In the genomic region with DNA sequence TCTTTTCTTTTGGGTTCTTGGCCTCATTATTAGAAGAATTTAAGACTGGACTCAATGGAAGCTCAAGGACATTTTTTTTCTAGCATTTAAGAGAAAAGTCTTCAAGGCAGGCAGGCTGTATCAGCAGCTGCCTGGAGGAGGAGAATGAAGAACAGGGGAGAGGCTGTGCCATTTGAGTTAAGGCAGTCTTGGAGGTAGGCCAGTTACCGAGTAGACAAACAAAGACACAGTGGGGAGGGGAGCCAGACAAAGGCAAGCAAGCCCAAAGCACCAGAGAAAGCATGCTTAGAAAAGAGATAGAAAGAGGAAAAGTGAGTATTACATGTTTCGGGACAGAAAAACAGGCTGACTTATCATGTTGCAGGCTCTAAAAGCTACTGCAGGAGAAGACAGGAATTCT, we compare ENCODE assay signal across 20 mouse cellular contexts.
A peak's percentile ranks its signal among the peaks of the same experiment; 100 is the strongest.
DNase-seq lines count a peak whose midpoint lies in the region; ATAC-seq lines count a peak whose summit lies in the region.
"Had no signal": no experiment of that assay in that cellular context is flagged by ENCODE, and none has a peak within 500 bp of the region (broad histone marks: within the 10 kb centered on the region; RNA-seq: fewer than 3 reads in every experiment).

No protein-coding gene starts in this region.

- no peaks in the 10 kb centered on the region for H3K4me1 ChIP-seq in embryonic facial prominence, embryonic 14.5 days (ENCODE audit: control insufficient read depth, insufficient read depth, low read length)
- no peaks in the 10 kb centered on the region for H3K4me1 ChIP-seq in embryonic facial prominence, embryonic 10.5 days
- H3K4me1 ChIP-seq in forebrain, embryonic 16.5 days (replicated peaks; ENCODE audit: control insufficient read depth, insufficient read depth, low read length): peaks cover 5% of the 10 kb centered on the region; the same call in 1 of the 2 replicates
- H3K4me1 ChIP-seq: embryonic facial prominence, embryonic 13.5 days; limb, embryonic 13.5 days; stomach, embryonic 15.5 days had no signal

- H3K9ac ChIP-seq in embryonic facial prominence, embryonic 14.5 days (ENCODE audit: low read depth, low read length): no peak overlapping the region
- no peak overlapping the region for H3K9ac ChIP-seq in forebrain, embryonic 16.5 days (replicated peaks; ENCODE audit: low read depth, low read length)
- H3K9ac ChIP-seq: embryonic facial prominence, embryonic 13.5 days; limb, embryonic 13.5 days; midbrain, embryonic 15.5 days; neural tube, embryonic 13.5 days; stomach, embryonic 15.5 days had no signal

- H3K27me3 ChIP-seq in embryonic facial prominence, embryonic 14.5 days (replicated peaks; ENCODE audit: control insufficient read depth, insufficient read depth, low read length): no peaks in the 10 kb centered on the region
- H3K27me3 ChIP-seq in embryonic facial prominence, embryonic 10.5 days (replicated peaks; ENCODE audit: low read depth, poor library complexity, severe bottlenecking): no peaks in the 10 kb centered on the region
- no peaks in the 10 kb centered on the region for H3K27me3 ChIP-seq in forebrain, embryonic 16.5 days (replicated peaks; ENCODE audit: control insufficient read depth, insufficient read depth, low read length)
- H3K27me3 ChIP-seq: CH12.LX; embryonic facial prominence, embryonic 13.5 days; limb, embryonic 13.5 days; midbrain, embryonic 15.5 days; stomach, embryonic 15.5 days had no signal

- H3K4me2 ChIP-seq in embryonic facial prominence, embryonic 14.5 days (ENCODE audit: low read depth, low read length): no peak overlapping the region
- no peak overlapping the region for H3K4me2 ChIP-seq in forebrain, embryonic 16.5 days (ENCODE audit: low read length)
- H3K4me2 ChIP-seq: embryonic facial prominence, embryonic 13.5 days; limb, embryonic 13.5 days; midbrain, embryonic 15.5 days; neural tube, embryonic 13.5 days; stomach, embryonic 15.5 days had no signal

- no peaks in the 10 kb centered on the region for H3K36me3 ChIP-seq in embryonic facial prominence, embryonic 14.5 days (ENCODE audit: control insufficient read depth, insufficient read depth, low read length)
- H3K36me3 ChIP-seq in embryonic facial prominence, embryonic 10.5 days (replicated peaks): no peaks in the 10 kb centered on the region
- no peaks in the 10 kb centered on the region for H3K36me3 ChIP-seq in forebrain, embryonic 16.5 days (ENCODE audit: control insufficient read depth, insufficient read depth)
- H3K36me3 ChIP-seq: embryonic facial prominence, embryonic 13.5 days; limb, embryonic 13.5 days; midbrain, embryonic 15.5 days; neural tube, embryonic 13.5 days; stomach, embryonic 15.5 days had no signal

- no peak overlapping the region for H3K4me3 ChIP-seq in embryonic facial prominence, embryonic 14.5 days (ENCODE audit: low read depth, low read length)
- H3K4me3 ChIP-seq in embryonic facial prominence, embryonic 10.5 days: no peak overlapping the region
- H3K4me3 ChIP-seq in forebrain, embryonic 16.5 days (replicated peaks; ENCODE audit: low read length): no peak overlapping the region
- H3K4me3 ChIP-seq: embryonic facial prominence, embryonic 13.5 days; heart, adult 2 months; limb, embryonic 13.5 days; midbrain, embryonic 15.5 days; neural tube, embryonic 13.5 days; stomach, embryonic 15.5 days had no signal

- ATAC-seq in embryonic facial prominence, embryonic 14.5 days (ENCODE audit: low read depth): no peak
- peak; percentile 76 for ATAC-seq in forebrain, embryonic 16.5 days
- ATAC-seq: midbrain, embryonic 15.5 days; Patski had no signal

- WGBS in embryonic facial prominence, embryonic 14.5 days: 39% methylated on average over 2 of the region's 2 CpGs
- WGBS in embryonic facial prominence, embryonic 10.5 days: 48% methylated on average over 2 of the region's 2 CpGs
- 4% methylated on average over 2 of the region's 2 CpGs for WGBS in forebrain, embryonic 16.5 days

- H3K27ac ChIP-seq in embryonic facial prominence, embryonic 14.5 days (replicated peaks; ENCODE audit: low read depth, low read length): no peak overlapping the region
- no peak overlapping the region for H3K27ac ChIP-seq in embryonic facial prominence, embryonic 10.5 days (replicated peaks)
- no peak overlapping the region for H3K27ac ChIP-seq in forebrain, embryonic 16.5 days (ENCODE audit: low read length)
- H3K27ac ChIP-seq: embryonic facial prominence, embryonic 13.5 days; heart, adult 2 months; limb, embryonic 13.5 days; midbrain, embryonic 15.5 days; neural tube, embryonic 13.5 days; stomach, embryonic 15.5 days had no signal

- H3K9me3 ChIP-seq in embryonic facial prominence, embryonic 14.5 days (ENCODE audit: control insufficient read depth, low read length): no peaks in the 10 kb centered on the region
- no peaks in the 10 kb centered on the region for H3K9me3 ChIP-seq in embryonic facial prominence, embryonic 10.5 days
- no peaks in the 10 kb centered on the region for H3K9me3 ChIP-seq in forebrain, embryonic 16.5 days (ENCODE audit: control insufficient read depth, low read length)
- H3K9me3 ChIP-seq: embryonic facial prominence, embryonic 13.5 days; limb, embryonic 13.5 days; midbrain, embryonic 15.5 days; neural tube, embryonic 13.5 days; stomach, embryonic 15.5 days had no signal

- peak; percentile 49 for DNase-seq in embryonic facial prominence, embryonic 14.5 days (ENCODE audit: low spot score)
- DNase-seq in embryonic facial prominence, embryonic 10.5 days (ENCODE audit: low spot score): no peak
- DNase-seq in layer of hippocampus, adult 18-20 months (ENCODE audit: low spot score in 2 of 2): peak; percentile 28 to 66
- no peak for DNase-seq in layer of hippocampus, postnatal 25 days (ENCODE audit: extremely low spot score in 1 of 2, low spot score in 1 of 2)
- peak; percentile 5 for DNase-seq in ES-CJ7 (ENCODE audit: low read depth, low spot score)
- no peak for DNase-seq in MN1 (ENCODE audit: low spot score)
- DNase-seq in thymus, postnatal 25 days: no peak
- DNase-seq: cerebellum, adult 11-12 months; heart, adult 2 months; kidney, adult 11 months; kidney, postnatal 14 days; thymus, postnatal 4 days had no signal

Comparison
In these comparisons a context has a peak if more than half of its experiments do, and no peak if none do; other contexts are left out.
1. DNase-seq: peak in embryonic facial prominence, embryonic 14.5 days (single experiment), layer of hippocampus, adult 18-20 months (2 of 2) and ES-CJ7 (single experiment); none in embryonic facial prominence, embryonic 10.5 days (single experiment), layer of hippocampus, postnatal 25 days (0 of 2), MN1 (single experiment) and thymus, postnatal 25 days (single experiment).